Mouse (Mus musculus) CH12.LX (cell line): ENCODE data around the gene Gm10663.

Experiments
- BHLHE40 ChIP-seq: IDR thresholded peaks from 2 replicates; pipeline ENCODE4 v1.6.1; 2011; ENCODE audit warnings: mild to moderate bottlenecking, low read depth, low read length, improper control_type of control experiment
- CTCF ChIP-seq, 2 experiments: IDR thresholded peaks in 1 of 2; conservative IDR thresholded peaks in 1 of 2; 2 replicates each; pipeline ENCODE4 v1.5.1; 2011 to 2012; ENCODE audit warnings: low read depth in 2 of 2, low read length in 2 of 2, improper control_type of control experiment in 1 of 2, inconsistent platforms in 1 of 2, mild to moderate bottlenecking in 1 of 2, moderate library complexity in 1 of 2
- ELF1 ChIP-seq: IDR thresholded peaks from 2 replicates; pipeline ENCODE4 v1.6.1; 2014; ENCODE audit warnings: low read depth, mild to moderate bottlenecking, inconsistent platforms, low read length, improper control_type of control experiment
- POLR2A ChIP-seq: IDR thresholded peaks from 2 replicates; pipeline ENCODE4 v1.6.1; 2011; ENCODE audit warnings: low read depth, mild to moderate bottlenecking, improper control_type of control experiment, low read length
- RCOR1 ChIP-seq: conservative IDR thresholded peaks from 2 replicates; pipeline ENCODE4 v1.6.1; 2012; ENCODE audit warnings: low read depth, mild to moderate bottlenecking, inconsistent platforms, low read length, improper control_type of control experiment
- USF1 ChIP-seq: IDR thresholded peaks from 2 replicates; pipeline ENCODE4 v1.6.1; 2014; ENCODE audit warnings: low read depth, mild to moderate bottlenecking, inconsistent platforms, low read length, improper control_type of control experiment
- ZC3H11A ChIP-seq: IDR thresholded peaks from 2 replicates; pipeline ENCODE4 v1.6.1; 2012; ENCODE audit warnings: low read depth, mild to moderate bottlenecking, inconsistent platforms, low read length, improper control_type of control experiment
- ZKSCAN1 ChIP-seq: IDR thresholded peaks from 2 replicates; pipeline ENCODE4 v1.6.1; 2012; ENCODE audit warnings: low read depth, inconsistent platforms, low read length, improper control_type of control experiment, borderline replicate concordance

- TF ChIP-seq ZKSCAN1 (no peak), CTCF (conservative IDR thresholded peaks at IDR 0.05 in 1 of 2, IDR thresholded peaks at IDR 0.05 in 1 of 2; ENCODE audit: low read depth in 2 of 2, low read length in 2 of 2) (no peak), POLR2A (no peak), ZC3H11A (no peak), ELF1 (no peak), USF1 (no peak), BHLHE40 (no peak), RCOR1 (no peak)
Observed at GRCm38 (mm10) chr8:65047801-65048200, 27.0 kb upstream of the Gm10663 start.
